ENCODE assay signal across 18 mouse cellular contexts in genomic region chr16:43922630-43923029, GRCm38 (mm10).
"Had no signal": no experiment of that assay in that cellular context is flagged by ENCODE, and none has a peak within 500 bp of the region (broad histone marks: within the 10 kb centered on the region; RNA-seq: fewer than 3 reads in every experiment).

No protein-coding gene starts in this region.

- DNase-seq: liver, embryonic 13.5 days; liver, postnatal 0 days; lung, adult 2 months; lung, postnatal 14 days; lung, postnatal 36 days; right cerebral cortex, postnatal 14 days; thymus, adult 2 months; thymus, postnatal 25 days; thymus, postnatal 4 days had no signal

- H3K9me3 ChIP-seq: liver, embryonic 13.5 days; liver, embryonic 15.5 days; lung, embryonic 15.5 days; megakaryocyte, embryonic 14.5 days; neural tube, embryonic 12.5 days; stomach, embryonic 15.5 days had no signal

- H3K9ac ChIP-seq: liver, embryonic 13.5 days; liver, embryonic 15.5 days; liver, postnatal 0 days; lung, embryonic 15.5 days; neural tube, embryonic 12.5 days; stomach, embryonic 15.5 days had no signal

- H3K36me3 ChIP-seq: liver, embryonic 13.5 days; liver, embryonic 15.5 days; lung, embryonic 15.5 days; neural tube, embryonic 12.5 days; stomach, embryonic 15.5 days had no signal

- H3K27me3 ChIP-seq: liver, embryonic 13.5 days; liver, embryonic 15.5 days; lung, embryonic 15.5 days; megakaryocyte, embryonic 14.5 days; neural tube, embryonic 12.5 days; stomach, embryonic 15.5 days had no signal

- H3K27ac ChIP-seq: liver, embryonic 13.5 days; liver, embryonic 15.5 days; lung, embryonic 15.5 days; macrophage; neural tube, embryonic 12.5 days; stomach, embryonic 15.5 days; stomach, postnatal 0 days had no signal

- H3K4me1 ChIP-seq: liver, embryonic 15.5 days; lung, embryonic 15.5 days; neural tube, embryonic 12.5 days; stomach, embryonic 15.5 days had no signal

- H3K4me2 ChIP-seq: liver, embryonic 11.5 days; liver, embryonic 13.5 days; liver, embryonic 15.5 days; lung, embryonic 15.5 days; neural tube, embryonic 12.5 days; stomach, embryonic 15.5 days had no signal

- ATAC-seq: liver, postnatal 0 days; lung, postnatal 0 days had no signal

- H3K4me3 ChIP-seq: liver, embryonic 13.5 days; liver, embryonic 15.5 days; lung, embryonic 15.5 days; megakaryocyte, embryonic 14.5 days; neural tube, embryonic 12.5 days; stomach, embryonic 15.5 days had no signal
